8 mouse cellular contexts compared by ENCODE assay signal in genomic region chr2:14073362-14074220, GRCm38 (mm10). TPM values are rescaled to one million over a fixed set of nuclear protein-coding genes. Genes with fewer than 3 reads are reported as not detected.
DNase-seq lines count a peak whose midpoint lies in the region; ATAC-seq lines count a peak whose summit lies in the region.

TSS of gene Stam (plus strand) at chr2:14074098.

- ATAC-seq in intestine, embryonic 14.5 days (replicated peaks; ENCODE audit: low FRiP score, low TSS enrichment, low read depth) = peak; percentile 93

- intact Hi-C loops in left cerebral cortex, postnatal 14 days (cut with DNase I) = loop anchor here (2.0 kb wide), 1 partner anchor 19 kb away; no protein-coding TSS in a partner anchor

- H3K4me1 ChIP-seq in intestine, embryonic 14.5 days (replicated peaks; ENCODE audit: control insufficient read depth, insufficient read depth, low read length) = peaks cover 12% of the 10 kb centered on the region

- peak; percentile 88 to 92 for DNase-seq in adrenal gland, adult 18-20 months (ENCODE audit: low spot score in 2 of 2)
- peak; percentile 94 for DNase-seq in embryo, embryonic 11 days
- DNase-seq in gastrocnemius, postnatal 25 days = peak; percentile 87
- peak; percentile 99 for DNase-seq in intestine, embryonic 14.5 days (ENCODE audit: low spot score)
- DNase-seq in left cerebral cortex, postnatal 14 days (ENCODE audit: low spot score in 2 of 2) = peak; percentile 88 to 91
- peak; percentile 86 for DNase-seq in mesoderm, embryonic 11.5 days (ENCODE audit: low read depth, low spot score)
- peak; percentile 81 to 85 for DNase-seq in right cerebral cortex, postnatal 36 days (ENCODE audit: low spot score in 2 of 2)
- peak; percentile 91 for DNase-seq in yolk sac, embryonic 10.5 days (ENCODE audit: low spot score)

- H3K4me3 ChIP-seq in intestine, embryonic 14.5 days (ENCODE audit: low read depth, low read length) = peak within 1 kb of the TSS; percentile 95

- WGBS in intestine, embryonic 14.5 days = under 1% methylated on average over 49 of the region's 50 CpGs

- no peaks in the 10 kb centered on the region for H3K36me3 ChIP-seq in intestine, embryonic 14.5 days (ENCODE audit: control insufficient read depth, insufficient read depth, low read length)

- peak within 1 kb of the TSS; percentile 72 for H3K4me2 ChIP-seq in intestine, embryonic 14.5 days (ENCODE audit: low read length)

- H3K9ac ChIP-seq in intestine, embryonic 14.5 days (ENCODE audit: low read length) = peak within 1 kb of the TSS; percentile 97

- no peaks in the 10 kb centered on the region for H3K27me3 ChIP-seq in intestine, embryonic 14.5 days (replicated peaks; ENCODE audit: control insufficient read depth, insufficient read depth, low read length)

- H3K27ac ChIP-seq in intestine, embryonic 14.5 days (ENCODE audit: low read depth) = peak within 1 kb of the TSS; percentile 98

- H3K9me3 ChIP-seq in intestine, embryonic 14.5 days (ENCODE audit: control insufficient read depth, low read length) = no peaks in the 10 kb centered on the region

RNA-seq across cellular contexts. Expression of gene Stam, which starts in this region (rescaled TPM):
- 10 to 100 TPM; 49.0 to 56.1 TPM for total RNA-seq in adrenal gland, adult 18-20 months (2021)
- 10 to 100 TPM; 17.6 to 18.7 TPM for total RNA-seq in gastrocnemius, postnatal 25 days (2021)
- polyA plus RNA-seq in intestine, embryonic 14.5 days (2014; fragmentation: Nextera tagmentation; extraction: Ambion mirVana) = 68.4 and 71.8 TPM in 2 replicates
- total RNA-seq in left cerebral cortex, postnatal 14 days (2021) = 10 to 100 TPM; 86.3 to 96.6 TPM

Comparison
In these comparisons a context has a peak if more than half of its experiments do, and no peak if none do; other contexts are left out.
1. Peak in every context shown above with its lines: DNase-seq, ATAC-seq, H3K4me3 ChIP-seq and H3K27ac ChIP-seq.